Mouse (Mus musculus) ES-CJ7 (cell line): ENCODE data around the gene Igfbp5.

Experiments
- DNase-seq: peaks from one replicate; pipeline ENCODE4 v3.0.0; 2011; ENCODE audit warnings: low read depth, low spot score

The Igfbp5 gene

DNA sequence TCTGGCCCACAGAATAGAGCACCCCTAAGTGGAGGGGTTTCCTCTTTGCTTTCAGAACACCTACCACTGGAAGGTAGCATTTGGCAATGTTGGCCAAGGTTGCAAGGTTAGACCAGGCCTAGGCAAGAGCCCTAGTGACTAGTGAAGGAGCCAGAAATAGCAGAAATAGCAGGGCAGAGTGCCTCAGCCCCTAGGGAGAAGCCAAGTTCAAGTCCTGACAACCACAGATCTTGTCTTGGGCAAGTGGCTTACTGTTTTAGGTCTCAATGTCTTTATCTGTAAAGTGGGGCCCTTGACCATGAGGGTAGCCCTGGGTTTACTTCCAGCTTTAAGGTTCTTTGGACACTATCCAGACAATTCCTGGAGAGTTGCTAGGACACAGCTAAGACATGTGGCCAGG, 5.4 kb downstream of the Igfbp5 start:
- no peak for DNase-seq

DNA sequence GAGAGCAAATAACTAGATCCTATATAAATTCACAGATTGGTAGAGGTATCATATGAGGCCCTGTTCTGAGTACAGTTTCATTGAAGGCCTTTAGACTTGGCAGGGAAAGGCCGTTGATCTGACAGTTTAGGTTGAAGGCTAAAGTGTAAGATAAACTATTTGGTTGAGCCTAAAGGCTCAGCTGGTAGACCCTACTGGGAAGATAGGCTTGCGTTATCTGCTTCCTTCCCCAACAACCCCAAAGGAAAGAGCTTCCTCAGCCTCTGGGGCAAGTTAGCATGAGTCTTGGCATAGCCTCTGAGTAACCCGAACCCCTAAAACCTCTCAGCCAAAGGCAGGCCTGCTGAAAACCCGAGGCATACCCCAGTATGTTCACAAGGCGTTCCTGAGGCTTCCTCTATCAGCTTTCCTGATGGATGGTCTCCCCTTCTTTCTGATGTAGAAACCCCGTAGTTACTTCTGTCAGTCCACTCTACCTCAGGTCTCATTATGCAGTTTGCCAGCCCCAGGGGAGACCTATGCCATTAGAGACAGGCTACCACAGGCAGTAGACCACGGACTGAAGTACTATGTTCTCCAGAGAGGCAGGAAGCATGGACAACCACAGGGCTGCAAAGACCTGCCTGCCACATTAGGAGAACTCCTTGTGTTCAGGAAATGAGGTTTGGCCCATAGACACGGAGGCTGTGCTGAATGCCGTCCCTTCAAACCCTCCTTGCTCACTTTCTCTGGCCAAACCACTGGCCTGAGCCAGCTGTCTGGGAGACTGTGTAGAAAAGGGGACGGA, 6.1 kb downstream of the Igfbp5 start:
- DNase-seq, result no peak

DNA sequence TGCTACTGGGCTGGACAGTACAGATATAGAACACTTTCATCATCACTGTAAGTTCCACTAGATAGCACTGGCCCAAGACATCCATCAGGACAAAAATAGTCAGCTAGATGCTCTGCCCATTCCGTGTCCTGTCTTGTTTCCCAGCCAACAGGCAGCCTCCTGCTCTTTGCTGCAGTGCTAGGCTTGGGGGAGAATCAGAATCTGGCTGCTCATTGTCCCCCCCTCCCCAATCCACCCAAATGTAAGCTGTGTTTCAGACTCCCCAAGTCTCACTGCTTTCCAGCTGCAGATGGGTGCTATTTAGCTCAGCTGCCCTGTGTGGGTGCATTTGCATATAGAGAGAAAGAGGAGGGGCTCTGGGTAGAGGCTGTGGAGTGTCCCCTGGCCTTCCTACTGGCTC, 7.3 kb downstream of the Igfbp5 start:
- no peak for DNase-seq

DNA sequence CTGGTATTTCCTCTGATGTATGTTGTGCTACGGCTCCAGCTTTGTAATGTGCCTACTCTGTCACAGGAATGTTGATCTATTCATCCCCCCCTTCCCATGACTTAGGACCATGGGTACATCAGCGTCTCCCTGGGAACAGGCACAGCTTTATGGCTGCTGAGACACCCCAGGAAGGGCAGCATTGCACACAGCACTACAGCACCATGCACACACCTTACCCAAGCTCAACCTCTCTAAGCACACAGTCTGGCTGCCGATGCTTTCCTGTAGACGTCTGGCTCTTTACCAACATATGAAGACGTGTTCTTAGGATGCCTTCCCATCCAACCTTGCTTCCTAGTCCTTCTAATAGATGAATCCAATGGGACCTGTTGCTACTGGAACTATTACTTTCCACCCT, 8.3 kb downstream of the Igfbp5 start:
- DNase-seq, result no peak

DNA sequence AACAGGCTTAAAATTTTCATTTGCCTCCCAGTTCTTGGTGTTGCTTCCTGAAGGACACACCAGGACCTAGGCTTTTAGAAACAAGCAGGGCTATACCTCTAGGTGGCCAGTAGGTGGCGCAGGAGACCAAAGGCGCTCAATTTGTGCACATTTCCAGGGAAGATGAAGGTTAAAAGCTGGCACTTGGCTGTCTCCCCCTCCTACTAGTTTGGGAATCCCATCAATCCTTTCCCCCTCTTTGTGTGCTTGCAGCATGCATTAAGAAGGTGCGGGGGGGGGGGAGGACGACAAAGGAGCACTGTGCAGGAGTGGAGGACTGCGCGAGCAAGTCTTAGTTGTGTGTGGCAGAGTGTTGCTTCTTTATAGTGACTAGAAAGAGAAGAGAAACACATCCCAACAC, 8.8 kb downstream of the Igfbp5 start:
- DNase-seq, result peak; percentile 86

DNA sequence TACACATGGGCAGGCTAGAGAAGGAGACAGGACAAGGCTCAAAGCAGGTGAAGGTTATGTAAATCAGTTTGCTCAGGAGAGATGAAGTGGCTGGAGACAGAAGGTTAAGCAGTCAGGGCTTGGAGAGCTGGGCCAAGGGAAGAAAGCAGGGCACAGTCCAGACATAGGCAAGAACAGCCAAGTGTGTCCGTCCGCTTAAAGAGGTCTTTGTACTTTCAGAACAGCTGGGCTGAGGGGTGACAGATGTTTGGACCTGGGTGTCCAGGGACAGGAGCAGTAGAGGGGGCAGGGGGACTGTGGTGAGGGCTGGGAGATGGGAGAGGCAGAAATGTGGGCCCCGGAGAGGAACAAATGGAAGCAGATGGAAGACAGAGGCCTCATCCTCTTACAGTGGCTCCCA, 10.4 kb downstream of the Igfbp5 start:
- no peak for DNase-seq

DNA sequence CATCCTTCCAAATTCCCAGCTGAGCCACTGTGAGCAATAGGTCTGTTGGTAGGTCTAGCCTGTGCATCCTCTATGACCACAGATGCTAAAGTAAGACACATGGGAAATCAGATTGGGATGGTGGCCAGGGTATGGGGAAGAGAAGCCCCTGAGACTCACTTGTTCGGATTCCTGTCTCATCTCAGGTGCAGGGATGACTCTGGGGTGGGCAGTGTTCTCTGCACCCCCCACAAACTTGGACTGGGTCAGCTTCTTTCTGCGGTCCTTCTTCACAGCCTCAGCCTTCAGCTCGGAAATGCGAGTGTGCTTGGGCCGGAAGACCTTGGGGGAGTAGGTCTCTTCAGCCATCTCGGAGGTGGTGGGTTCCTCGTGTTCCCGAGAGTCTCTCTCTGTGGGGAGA, 11.0 kb downstream of the Igfbp5 start:
- DNase-seq, result no peak

DNA sequence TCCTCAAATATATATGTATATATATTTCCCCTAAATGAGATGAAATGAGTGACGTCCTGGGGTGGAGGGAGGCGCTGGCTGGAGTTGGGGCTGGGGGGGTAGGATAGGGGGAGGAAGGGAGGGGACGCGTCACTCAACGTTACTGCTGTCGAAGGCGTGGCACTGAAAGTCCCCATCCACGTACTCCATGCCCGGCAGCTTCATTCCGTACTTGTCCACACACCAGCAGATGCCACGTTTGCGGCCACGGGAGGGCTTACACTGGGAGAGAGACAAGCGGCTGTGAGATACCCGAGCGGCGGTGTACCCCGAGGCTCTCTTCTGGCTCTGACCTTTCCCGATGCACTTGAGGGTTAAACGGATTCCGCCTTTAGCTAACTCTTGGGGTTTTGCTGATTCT, 12.4 kb downstream of the Igfbp5 start:
- DNase-seq, result no peak

DNA sequence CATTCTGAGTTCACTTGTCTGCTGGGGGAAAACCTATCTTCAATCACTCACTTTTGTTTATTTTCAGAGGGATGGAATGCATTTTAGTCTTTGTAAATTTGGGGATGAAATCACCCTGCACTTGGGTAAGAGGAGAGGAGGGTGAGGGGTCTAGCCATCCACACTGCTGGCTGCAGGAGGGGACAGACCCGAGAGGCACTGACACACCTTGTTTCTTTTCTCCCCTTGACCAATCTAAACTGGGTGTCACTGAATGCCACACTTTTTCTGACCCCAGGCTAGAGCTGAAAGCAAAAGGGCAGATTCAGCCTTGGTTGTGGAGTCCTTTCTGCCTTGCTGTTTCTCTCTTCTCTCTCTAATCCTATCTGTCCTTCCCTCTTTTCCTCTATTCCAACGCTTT, 13.0 kb downstream of the Igfbp5 start:
- DNase-seq, result no peak

DNA sequence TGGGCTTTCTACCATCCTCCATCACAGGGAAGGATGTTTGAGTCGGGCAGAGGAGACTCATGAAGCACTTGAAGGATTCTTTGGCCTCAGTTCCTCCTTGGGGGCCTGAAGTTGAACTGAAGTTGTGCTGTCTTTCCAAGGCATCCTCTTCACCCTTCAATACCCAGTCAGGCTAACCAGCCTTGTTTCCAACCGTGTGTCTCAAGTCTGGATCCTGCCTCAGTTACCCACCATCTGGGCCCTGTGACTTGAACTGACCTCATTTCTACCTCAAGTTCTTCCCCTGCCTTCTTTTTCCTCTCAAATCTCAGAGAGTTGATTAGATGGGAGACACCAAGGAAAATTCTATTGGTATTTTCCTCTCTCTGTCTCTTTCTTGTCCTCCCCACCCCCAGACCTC, 14.2 kb downstream of the Igfbp5 start:
- DNase-seq, result no peak

DNA sequence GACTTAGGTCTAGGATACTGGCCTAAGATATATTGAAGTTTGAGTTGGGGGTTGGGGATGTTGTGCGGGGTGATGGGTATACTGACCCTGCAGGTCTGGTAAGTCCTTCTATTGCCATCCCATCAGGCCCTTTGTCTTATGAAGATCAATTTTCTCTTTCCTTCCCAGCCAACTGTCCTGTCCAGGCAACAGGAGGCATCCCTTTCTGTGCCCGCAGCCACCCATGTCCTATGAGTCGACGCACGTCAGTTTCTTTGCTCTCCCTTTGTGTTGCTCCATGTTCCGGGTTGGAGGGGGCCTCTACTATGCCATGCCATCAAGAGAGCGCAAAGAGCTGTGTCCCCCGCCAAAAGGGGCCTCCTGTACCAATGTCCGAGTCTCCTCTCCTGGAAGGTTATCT, 14.7 kb downstream of the Igfbp5 start:
- no peak for DNase-seq

DNA sequence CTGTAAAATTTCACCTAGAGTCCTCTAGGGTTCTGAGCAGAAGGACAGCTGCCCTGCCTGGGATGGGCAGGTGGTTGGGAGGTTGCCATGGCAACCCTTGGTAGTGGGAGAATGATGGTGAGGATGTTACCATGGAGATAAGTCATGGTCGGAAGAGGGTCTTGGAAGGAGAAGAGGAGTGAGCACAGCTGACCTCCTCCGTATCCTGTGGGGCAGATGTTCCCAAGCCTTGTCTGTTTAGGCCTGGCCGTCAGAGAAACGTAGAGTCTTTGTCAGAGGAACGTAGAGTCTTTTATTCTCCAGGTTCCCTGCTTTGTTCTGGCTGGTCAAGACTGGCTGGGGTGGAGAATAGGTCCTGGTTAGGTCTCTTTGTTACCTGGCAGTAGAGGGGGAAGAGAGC, 15.8 kb downstream of the Igfbp5 start:
- DNase-seq, result peak; percentile 68

DNA sequence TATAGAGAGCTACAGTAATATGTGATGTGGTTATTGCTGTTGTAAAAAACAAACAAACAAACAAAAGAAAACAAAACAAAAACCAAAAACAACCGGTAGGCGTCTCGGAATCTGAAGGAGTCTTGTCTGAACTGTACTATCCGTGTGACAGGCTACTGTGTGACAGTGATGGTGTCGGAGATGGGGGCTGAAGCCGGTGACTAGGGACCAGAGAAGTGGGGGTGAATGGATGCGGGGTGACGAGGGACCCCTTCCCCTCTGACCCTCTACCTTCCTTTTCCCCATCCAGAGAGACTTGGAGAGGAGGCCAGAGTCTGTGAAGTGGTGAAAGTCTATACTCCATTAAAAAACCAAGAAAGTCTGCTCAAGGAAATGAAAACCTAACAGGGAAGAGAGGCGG, 16.4 kb downstream of the Igfbp5 start:
- no peak for DNase-seq

DNA sequence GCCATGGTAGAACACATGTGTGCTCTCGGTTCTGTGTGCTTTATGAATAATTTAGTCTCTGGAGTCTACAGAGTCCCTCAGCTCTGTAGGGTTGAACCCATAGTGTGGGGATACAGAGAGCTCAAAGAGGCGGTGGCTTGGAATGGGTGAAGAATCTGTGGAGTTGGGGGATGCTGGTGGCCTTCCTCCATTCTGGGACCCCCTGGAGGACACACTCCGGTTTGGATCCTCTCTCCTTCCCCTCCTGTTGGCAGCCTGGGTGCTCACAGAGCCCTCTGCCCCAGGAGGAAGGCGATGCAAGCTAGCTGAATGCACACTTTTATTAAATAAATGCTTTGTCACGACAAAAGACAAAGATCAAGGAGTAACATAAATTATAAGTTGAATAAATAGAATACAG, 17.1 kb downstream of the Igfbp5 start:
- DNase-seq, result no peak

DNA sequence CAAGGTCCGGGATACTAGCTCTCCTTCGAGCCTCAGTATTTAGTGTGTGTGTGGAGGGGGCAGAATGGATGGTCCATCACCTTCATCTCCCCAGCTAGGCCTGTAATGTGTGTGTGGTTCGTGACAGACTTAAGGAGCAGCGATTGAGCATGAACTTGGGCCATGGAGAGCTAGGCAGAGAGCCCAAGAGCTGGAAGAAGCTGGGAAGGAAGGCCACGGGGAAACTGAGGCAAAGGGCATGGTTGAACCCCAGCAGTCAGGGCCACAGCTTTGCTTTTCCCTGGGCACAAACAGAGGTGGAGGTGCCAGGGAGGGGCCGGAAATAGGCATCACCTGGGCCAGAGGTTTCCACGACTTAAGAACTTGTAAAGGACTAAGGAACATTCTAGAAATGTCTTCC, 17.5 kb downstream of the Igfbp5 start:
- DNase-seq, result no peak

DNA sequence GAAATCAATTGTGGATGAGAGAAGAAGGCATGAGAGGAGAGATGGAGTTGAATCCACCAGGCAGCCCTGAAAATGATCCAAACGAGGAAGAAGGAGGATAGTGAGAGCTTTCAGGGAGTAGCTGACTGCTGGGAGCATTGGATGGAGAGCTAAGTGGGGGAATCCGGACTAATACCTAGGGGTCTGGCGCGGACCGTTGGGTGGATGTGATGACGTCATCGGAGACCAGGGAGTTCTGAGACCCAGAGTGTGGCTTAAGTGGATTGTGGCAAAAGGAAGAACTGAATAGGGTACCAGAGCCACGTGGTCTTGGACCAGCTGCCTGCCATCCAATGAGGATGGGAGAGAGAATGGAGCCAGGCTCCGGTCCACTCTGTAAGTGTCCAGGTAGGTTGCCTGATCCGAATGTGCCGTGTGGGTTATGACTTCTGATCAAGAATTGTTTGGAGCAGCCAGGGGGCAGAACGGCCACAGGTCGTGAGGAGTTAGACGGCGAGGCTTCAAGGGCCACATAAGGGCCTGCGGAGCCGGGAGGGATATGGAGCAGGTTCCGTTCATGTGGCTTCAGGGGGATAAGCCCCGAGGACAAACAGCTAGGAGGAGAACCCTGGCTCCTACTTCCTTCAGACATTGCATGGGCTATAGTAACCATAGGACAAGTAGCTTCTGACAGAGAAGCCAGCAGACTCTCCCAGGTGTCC, 18.3 kb downstream of the Igfbp5 start:
- DNase-seq, result no peak

DNA sequence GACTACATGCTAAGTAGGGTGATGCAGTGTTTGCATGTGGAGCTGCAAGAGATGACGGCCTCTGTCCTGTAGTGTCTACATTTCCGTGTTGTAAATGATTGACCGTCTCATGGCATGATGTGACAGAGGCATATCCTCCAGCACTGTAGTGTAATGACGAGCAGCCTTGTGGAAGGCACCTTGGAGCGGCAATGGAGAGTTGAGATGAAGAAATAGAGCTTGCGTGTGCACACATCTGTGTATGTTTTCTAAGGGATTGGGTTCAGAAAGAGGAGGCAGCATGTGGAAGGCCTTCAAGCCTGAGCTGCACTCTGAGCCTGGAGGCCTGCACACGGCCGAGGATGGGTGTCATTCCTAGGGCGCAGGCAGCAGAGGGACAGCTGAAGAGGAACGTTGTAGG, 19.0 kb downstream of the Igfbp5 start:
- no peak for DNase-seq

DNA sequence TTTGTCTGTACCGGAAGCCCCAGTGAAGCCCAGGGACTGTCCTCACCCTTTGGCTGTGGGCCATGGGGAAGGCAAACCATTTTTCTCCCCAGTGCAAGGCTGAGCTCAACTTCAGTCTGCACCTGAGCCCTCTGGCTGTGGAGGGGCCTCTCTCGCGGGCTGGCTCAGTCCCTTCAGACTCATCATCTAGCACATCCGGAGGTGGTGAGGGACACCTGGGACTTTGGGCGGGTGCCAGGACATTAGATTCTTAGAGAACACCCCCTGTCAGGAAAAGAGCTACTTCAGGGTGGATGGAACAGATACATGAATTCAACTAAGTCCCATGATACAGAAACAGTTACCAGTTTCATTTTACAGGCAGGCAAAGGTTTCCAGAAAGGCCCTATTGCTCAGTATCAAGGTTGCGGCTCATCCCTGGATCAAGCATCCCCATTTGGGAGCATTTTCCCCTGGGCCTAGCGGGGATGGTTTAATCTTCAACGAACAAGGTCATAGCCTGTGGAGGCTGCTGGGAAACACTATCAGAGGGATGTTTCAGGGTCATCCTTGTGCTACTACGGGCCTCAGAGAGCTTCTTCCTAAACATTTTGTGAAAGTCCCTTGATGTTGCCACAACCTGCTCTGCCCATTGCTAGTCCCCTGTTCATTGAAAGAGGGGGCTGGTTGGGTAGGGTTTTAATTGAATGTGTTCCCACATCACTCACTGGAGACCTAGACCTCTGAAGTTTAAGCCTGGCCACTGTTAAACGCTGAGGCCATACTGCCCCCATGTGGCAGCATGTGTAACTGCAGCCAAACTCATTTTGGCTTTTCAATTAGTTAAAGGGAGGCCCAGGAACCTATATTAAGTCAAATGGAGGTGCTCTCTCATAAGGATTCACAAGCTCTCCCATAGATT, 20.1 kb downstream of the Igfbp5 start:
- peak; percentile 77 for DNase-seq

DNA sequence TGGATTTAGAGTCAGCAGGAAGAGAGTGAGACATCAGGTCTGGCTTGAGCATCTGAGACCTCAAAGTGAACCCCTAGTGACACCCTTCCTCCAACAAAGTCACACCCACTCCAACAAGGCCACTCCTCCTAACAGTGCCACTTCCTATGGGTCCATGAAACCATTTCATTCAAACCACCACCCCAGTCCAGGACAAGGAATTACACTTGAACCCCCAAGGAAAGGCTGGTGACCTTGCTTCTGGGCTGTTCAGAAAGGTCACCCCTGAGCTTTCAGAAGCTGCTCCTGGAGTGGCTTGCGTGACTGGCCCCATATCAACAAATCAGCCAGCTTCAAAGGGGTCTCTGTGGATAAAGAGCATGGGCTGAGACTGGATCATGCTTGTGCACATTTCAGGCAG, 20.9 kb downstream of the Igfbp5 start:
- peak; percentile 30 for DNase-seq

DNA sequence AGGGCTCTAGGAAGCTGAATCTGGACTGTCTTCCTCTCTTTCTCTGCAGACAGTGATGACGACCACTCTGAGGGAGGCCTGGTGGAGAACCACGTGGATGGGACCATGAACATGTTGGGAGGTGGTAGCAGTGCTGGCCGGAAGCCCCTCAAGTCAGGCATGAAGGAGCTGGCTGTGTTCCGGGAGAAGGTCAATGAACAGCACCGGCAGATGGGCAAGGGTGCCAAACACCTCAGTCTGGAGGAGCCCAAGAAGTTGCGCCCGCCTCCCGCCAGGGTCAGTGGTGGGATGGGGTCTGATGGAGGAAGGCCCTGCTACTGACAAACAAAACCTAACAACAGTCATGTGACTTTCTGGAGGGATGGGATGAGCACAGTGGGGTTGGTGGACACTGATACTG, 25.6 kb downstream of the Igfbp5 start:
- no peak for DNase-seq

DNA sequence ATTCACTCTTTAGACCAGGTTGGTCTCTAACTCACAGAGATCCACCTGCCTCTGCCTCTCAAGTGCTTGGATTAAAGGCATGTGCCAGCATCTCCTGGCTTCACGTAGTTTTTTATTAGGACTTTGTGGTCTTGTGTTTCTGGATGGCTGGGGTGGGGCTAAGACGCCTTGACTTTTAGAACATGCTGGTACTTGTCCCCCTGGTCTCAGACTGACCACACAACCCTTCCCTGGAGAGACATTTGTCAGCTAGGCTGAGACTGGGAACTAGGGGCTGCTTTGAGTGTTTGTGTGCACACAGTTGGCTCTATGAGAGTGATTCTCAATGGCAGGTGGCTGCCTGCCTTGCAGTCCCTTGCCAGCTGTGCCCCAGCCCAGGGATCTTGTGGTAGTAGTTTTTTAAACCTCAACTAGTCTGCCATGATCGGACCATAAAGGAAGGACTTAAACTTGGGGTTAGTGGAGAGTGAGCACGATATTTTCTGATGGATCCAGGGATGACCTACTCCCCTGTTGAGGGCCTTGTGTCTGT, 26.8 kb downstream of the Igfbp5 start:
- DNase-seq, result no peak

DNA sequence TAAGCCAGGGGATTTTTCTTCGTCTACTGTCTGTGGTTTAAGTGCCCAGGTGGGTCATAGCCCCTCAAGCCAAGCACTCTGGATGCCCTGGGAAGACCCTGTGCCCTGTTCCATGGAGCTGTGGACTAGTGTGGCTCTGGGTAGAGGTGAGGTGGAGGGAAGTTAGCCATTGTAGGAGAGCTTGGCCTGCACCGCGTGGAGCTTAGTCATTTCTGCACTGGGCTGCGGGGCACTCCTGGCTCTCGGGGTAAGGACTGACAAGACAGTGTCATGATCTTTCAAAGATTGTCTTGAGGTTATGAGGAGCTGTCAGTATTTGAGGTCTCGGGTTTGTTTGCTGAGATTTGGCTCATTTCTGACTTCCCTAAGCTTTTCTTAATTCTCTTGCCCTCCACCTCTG, 30.0 kb downstream of the Igfbp5 start:
- no peak for DNase-seq
